Mouse (Mus musculus): Measurements from ENCODE around the gene 1700012B07Rik. TPM values are rescaled to one million over a fixed set of nuclear protein-coding genes. Genes with fewer than 3 reads are reported as not detected.

1700012B07Rik gene
- polyA plus RNA-seq, 1 experiment from 2014 or later = not detected

DNA sequence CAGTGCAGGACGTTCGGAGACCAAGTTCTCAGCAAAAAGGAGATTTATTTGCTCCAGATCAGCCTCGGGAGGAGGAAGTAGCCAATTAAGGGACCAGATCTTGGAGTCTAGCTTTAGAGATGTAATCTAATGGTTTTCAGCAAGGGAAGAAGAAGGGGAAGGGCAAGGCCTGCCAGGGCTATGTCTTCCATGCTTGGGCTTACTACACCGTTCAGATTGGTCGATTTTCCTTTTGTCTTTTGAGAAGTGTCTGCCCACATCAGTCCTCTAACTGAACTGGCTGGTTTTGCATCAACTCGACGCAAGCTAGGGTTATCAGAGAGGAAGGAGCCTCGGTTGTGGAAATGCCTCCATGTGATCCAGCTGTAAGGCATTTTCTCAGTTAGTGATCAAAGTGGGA is 37.7 kb upstream of the 1700012B07Rik start:
- Histone ChIP-seq H3K9ac (no peak overlapping the region), H3K4me2 (no peak overlapping the region), H3K27ac (no peak overlapping the region), H3K27me3 (no peaks in the 10 kb centered on the region), H3K36me3 (no peaks in the 10 kb centered on the region), H3K4me1 (no peaks in the 10 kb centered on the region), H3K4me3 (no peak overlapping the region), H3K9me3 (no peaks in the 10 kb centered on the region)
- no peak for ATAC-seq (ENCODE audit: insufficient number of reproducible peaks, low FRiP score, low TSS enrichment, low read depth)
- WGBS = 64% methylated on average over 8 of the region's 8 CpGs

GRCm38 (mm10) chr11:109863951-109864350 is 36.1 kb upstream of the 1700012B07Rik start:
- Histone ChIP-seq H3K27ac (no peak overlapping the region), H3K4me1 (peaks cover 8% of the 10 kb centered on the region), H3K36me3 (no peaks in the 10 kb centered on the region), H3K4me3 (no peak overlapping the region), H3K27me3 (no peaks in the 10 kb centered on the region), H3K9ac (no peak overlapping the region), H3K4me2 (no peak overlapping the region), H3K9me3 (no peaks in the 10 kb centered on the region)
- WGBS = 82% methylated on average over 7 of the region's 7 CpGs
- ATAC-seq (ENCODE audit: insufficient number of reproducible peaks, low FRiP score, low TSS enrichment, low read depth) = no peak

DNA sequence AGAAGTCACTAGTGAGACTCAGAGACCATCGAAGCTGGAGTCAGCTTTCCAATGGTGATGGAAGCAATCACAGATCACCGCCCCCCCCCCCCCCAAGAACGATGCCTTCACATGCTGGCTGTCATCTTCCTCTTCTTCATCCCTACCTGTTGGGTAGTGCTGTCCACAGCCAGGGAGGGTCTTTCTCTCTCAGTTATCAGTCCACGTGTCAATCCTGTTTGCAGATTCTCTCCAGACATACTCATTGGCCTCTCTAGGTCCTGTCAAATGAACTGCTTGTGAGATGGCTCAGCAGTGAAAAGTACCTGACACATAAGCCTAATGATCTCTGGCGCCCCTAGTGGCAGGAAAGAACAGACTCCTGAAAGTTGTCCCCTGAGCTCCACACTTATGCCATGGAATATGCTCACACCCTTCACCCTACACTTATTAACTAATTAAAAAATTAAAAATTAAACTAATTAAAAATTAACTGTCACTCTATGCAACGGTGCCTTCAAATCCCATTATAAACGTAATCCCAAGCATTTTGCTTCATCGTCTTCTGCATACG is 35.4 kb upstream of the 1700012B07Rik start:
- Histone ChIP-seq H3K27me3 (no peaks in the 10 kb centered on the region), H3K4me2 (no peak overlapping the region), H3K4me3 (no peak overlapping the region), H3K27ac (no peak overlapping the region), H3K4me1 (peaks cover 8% of the 10 kb centered on the region), H3K36me3 (no peaks in the 10 kb centered on the region), H3K9ac (no peak overlapping the region), H3K9me3 (no peaks in the 10 kb centered on the region)
- no peak for ATAC-seq (ENCODE audit: insufficient number of reproducible peaks, low FRiP score, low TSS enrichment, low read depth)
- WGBS = 66% methylated on average over 9 of the region's 9 CpGs

DNA sequence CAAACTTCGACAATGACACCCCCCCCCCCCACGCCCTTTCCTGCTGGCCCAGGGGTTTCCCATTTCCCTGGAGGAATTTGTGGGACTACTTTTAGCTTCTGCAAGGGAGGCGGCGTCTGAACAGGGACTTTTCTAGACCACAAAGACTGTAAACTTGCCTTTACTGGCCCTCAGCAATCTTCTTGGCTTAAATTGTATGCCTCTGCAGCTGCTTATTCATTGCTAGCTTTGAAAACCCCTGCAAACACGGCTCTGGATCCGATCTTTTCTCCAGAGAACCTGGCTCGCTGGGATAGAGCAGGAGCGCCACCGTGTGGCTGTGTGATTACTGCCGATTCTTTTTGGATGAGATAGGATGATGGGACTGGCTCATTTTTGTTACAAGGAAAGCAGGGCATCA is 32.7 kb upstream of the 1700012B07Rik start:
- no peaks in the 10 kb centered on the region for H3K27me3 ChIP-seq
- H3K4me1 ChIP-seq = peaks cover 8% of the 10 kb centered on the region
- ATAC-seq (ENCODE audit: insufficient number of reproducible peaks, low FRiP score, low TSS enrichment, low read depth) = peak; percentile 68; the same call in 1 of the 2 replicates
- peak overlapping the region; percentile 70 for H3K27ac ChIP-seq
- H3K36me3 ChIP-seq = no peaks in the 10 kb centered on the region
- H3K4me3 ChIP-seq = peak overlapping the region; percentile 21
- H3K9me3 ChIP-seq = no peaks in the 10 kb centered on the region
- no peak overlapping the region; the same call in 1 of the 2 replicates for H3K9ac ChIP-seq
- WGBS = 2% methylated on average over 10 of the region's 10 CpGs
- H3K4me2 ChIP-seq = peak overlapping the region; percentile 44

DNA sequence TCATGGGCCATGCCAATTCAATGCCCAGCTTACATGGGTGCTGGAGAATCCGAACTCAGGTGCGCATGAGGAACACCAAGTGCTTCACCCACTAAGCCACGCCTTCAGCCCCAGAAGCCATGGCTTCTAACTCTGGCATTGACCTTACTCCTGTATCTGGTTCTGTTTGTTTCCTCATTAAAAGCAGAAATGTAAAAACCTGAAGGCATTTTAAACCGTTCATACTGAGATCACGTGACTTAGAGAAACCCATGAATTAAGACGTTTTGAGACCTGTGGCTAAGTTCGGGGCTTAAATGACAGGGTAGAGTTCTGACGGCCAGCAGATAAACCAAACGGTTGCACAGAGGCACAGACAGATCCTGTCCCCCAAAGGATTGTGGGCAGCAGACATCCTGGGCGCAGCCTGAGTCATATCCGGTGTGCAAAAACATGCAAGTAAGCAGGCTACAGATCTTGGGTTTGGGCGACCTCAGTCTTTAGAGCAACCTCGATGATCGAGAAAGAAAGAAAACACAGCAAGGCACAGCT is 32.2 kb upstream of the 1700012B07Rik start:
- ATAC-seq (ENCODE audit: insufficient number of reproducible peaks, low FRiP score, low TSS enrichment, low read depth) = no peak
- peak overlapping the region; percentile 21 for H3K4me3 ChIP-seq

DNA sequence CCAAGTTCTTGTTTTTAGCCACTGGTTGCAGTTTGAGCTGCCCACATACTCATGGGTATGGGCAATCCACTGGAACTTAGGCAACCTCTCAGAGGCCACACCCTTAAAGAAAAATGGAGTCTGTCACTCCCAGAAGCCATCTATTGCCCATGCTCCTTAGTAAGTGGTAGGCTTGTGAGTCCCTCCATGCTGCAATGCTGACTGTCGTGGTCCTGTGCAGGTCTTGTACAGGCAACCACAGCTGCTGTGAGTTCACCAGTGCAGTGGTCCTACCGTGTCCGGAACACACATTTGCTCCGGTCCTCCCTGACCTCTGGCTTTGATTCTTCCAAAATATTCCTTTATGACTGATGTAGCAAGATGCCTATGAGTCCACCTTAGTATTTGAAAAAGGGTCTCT is 31.6 kb upstream of the 1700012B07Rik start:
- Histone ChIP-seq H3K4me2 (no peak overlapping the region), H3K9ac (no peak overlapping the region), H3K4me1 (peaks cover 8% of the 10 kb centered on the region), H3K9me3 (no peaks in the 10 kb centered on the region), H3K4me3 (no peak overlapping the region), H3K27ac (no peak overlapping the region), H3K27me3 (no peaks in the 10 kb centered on the region), H3K36me3 (no peaks in the 10 kb centered on the region)
- 90% methylated on average over 4 of the region's 4 CpGs for whole genome bisulfite sequencing
- ATAC-seq (ENCODE audit: insufficient number of reproducible peaks, low FRiP score, low TSS enrichment, low read depth) = no peak

More for the DNA sequence above, 32.2 kb upstream of the 1700012B07Rik start:
- no peaks in the 10 kb centered on the region for H3K9me3 ChIP-seq
- 35% methylated on average over 14 of the region's 14 CpGs for WGBS
- no peaks in the 10 kb centered on the region for H3K27me3 ChIP-seq
- no peaks in the 10 kb centered on the region for H3K36me3 ChIP-seq
- H3K4me2 ChIP-seq = peak overlapping the region; percentile 44
- no peak overlapping the region; the same call in 1 of the 2 replicates for H3K9ac ChIP-seq
- H3K27ac ChIP-seq = peak overlapping the region; percentile 70
- peaks cover 8% of the 10 kb centered on the region for H3K4me1 ChIP-seq

DNA sequence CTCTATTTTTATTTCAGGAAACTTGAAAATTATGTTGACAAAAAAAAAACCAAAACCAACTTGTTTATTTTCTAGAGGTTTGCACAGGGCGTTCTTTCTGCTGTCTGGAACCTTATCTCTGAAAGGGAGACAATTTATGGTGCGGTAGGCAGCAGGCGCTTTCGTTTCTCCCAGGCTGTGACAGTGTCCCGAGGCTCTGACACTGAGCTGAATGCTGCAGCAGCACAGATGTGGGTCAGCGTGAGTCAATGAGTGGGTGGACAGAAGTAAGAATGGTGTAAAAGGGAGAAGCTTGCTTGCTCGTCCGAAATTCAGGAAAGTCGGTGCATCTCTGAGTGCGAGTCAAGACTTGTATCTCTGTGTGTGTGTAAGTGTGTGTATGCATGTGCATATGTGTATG is 29.2 kb upstream of the 1700012B07Rik start:
- ATAC-seq (ENCODE audit: insufficient number of reproducible peaks, low FRiP score, low TSS enrichment, low read depth) = no peak
- Histone ChIP-seq H3K27ac (no peak overlapping the region), H3K9me3 (no peaks in the 10 kb centered on the region), H3K27me3 (no peaks in the 10 kb centered on the region), H3K4me2 (no peak overlapping the region), H3K9ac (no peak overlapping the region), H3K4me3 (no peak overlapping the region), H3K4me1 (peaks cover 17% of the 10 kb centered on the region), H3K36me3 (no peaks in the 10 kb centered on the region)
- WGBS = 77% methylated on average over 10 of the region's 10 CpGs

GRCm38 (mm10) chr11:109854056-109854455 is 26.2 kb upstream of the 1700012B07Rik start:
- no peaks in the 10 kb centered on the region for H3K9me3 ChIP-seq
- H3K4me1 ChIP-seq = peaks cover 9% of the 10 kb centered on the region
- no peaks in the 10 kb centered on the region for H3K36me3 ChIP-seq
- no peak overlapping the region for H3K9ac ChIP-seq
- no peak for ATAC-seq (ENCODE audit: insufficient number of reproducible peaks, low FRiP score, low TSS enrichment, low read depth)
- no peak overlapping the region for H3K4me3 ChIP-seq
- H3K27ac ChIP-seq = no peak overlapping the region
- H3K4me2 ChIP-seq = no peak overlapping the region
- 86% methylated on average over 8 of the region's 8 CpGs for WGBS
- no peaks in the 10 kb centered on the region for H3K27me3 ChIP-seq

- Histone ChIP-seq H3K4me1 (peaks cover 9% of the 10 kb centered on the region), H3K4me3 (0 out of 2 replicates have a peak overlapping the region, but pooled peaks have one; percentile 7), H3K27me3 (no peaks in the 10 kb centered on the region), H3K27ac (peak overlapping the region; percentile 33; the same call in 1 of the 2 replicates), H3K9me3 (no peaks in the 10 kb centered on the region), H3K9ac (no peak overlapping the region), H3K4me2 (0 out of 2 replicates have a peak overlapping the region, but pooled peaks have one; percentile 14), H3K36me3 (no peaks in the 10 kb centered on the region)
- 50% methylated on average over 17 of the region's 17 CpGs for WGBS
- ATAC-seq (ENCODE audit: insufficient number of reproducible peaks, low FRiP score, low TSS enrichment, low read depth) = no peak
Measured at GRCm38 (mm10) chr11:109853228-109853966, 25.6 kb upstream of the 1700012B07Rik start.

DNA sequence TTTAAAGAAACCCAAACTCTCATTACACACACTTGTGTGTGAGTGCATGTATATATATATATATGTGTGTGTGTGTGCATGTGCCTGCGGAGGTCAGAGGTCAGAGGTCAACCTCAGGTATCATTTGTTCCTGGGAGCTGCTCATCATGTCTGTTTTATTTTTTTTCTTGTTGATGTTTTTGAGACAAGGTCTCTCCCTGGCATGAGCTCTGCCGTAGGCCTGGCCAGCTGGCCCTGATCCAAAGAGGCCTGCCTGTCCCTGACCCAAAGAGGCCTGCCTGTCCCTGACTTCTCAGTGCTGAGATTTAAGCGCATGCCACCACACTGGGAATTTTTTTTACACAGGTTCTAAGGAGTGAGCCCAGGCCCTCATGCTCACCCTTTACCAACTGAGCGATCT is 24.1 kb upstream of the 1700012B07Rik start:
- Histone ChIP-seq H3K9me3 (no peaks in the 10 kb centered on the region), H3K4me2 (no peak overlapping the region), H3K4me3 (no peak overlapping the region), H3K27ac (no peak overlapping the region), H3K27me3 (no peaks in the 10 kb centered on the region), H3K36me3 (no peaks in the 10 kb centered on the region), H3K9ac (no peak overlapping the region), H3K4me1 (peaks cover 9% of the 10 kb centered on the region)
- 75% methylated on average over 4 of the region's 4 CpGs for WGBS
- ATAC-seq (ENCODE audit: insufficient number of reproducible peaks, low FRiP score, low TSS enrichment, low read depth) = no peak

DNA sequence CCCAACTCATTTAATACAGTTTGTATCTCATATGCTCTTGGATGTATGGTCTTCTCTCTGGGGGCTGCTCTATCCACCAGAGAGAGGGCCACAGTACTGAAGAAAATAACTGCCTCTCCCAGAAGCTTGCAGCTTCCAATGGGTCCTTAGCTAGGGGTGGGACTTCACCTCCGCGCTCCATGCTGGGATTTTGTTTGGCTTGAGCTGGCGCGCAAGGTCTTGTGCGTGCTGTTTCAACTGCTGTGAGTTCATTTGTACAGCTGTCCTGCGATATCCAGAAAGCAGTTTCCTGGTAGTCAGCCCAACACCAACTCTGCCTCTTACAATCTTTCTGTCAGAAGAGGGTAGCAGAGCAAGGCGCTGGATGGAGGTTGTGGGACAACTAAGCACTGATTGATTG is 18.5 kb upstream of the 1700012B07Rik start:
- Histone ChIP-seq H3K4me2 (no peak overlapping the region), H3K27ac (no peak overlapping the region), H3K9me3 (no peaks in the 10 kb centered on the region), H3K27me3 (no peaks in the 10 kb centered on the region), H3K9ac (no peak overlapping the region), H3K4me3 (no peak overlapping the region), H3K36me3 (no peaks in the 10 kb centered on the region), H3K4me1 (0 out of 2 replicates have a peak, but pooled peaks cover 2% of the 10 kb centered on the region)
- ATAC-seq (ENCODE audit: insufficient number of reproducible peaks, low FRiP score, low TSS enrichment, low read depth) = no peak
- 71% methylated on average over 7 of the region's 7 CpGs for WGBS

GRCm38 (mm10) chr11:109845601-109846000 is 17.8 kb upstream of the 1700012B07Rik start:
- H3K27me3 ChIP-seq = no peaks in the 10 kb centered on the region
- no peak overlapping the region for H3K4me3 ChIP-seq
- H3K27ac ChIP-seq = no peak overlapping the region
- no peaks in the 10 kb centered on the region for H3K9me3 ChIP-seq
- H3K9ac ChIP-seq = no peak overlapping the region
- WGBS = 36% methylated on average over 4 of the region's 4 CpGs
- H3K4me1 ChIP-seq = 0 out of 2 replicates have a peak, but pooled peaks cover 2% of the 10 kb centered on the region
- ATAC-seq (ENCODE audit: insufficient number of reproducible peaks, low FRiP score, low TSS enrichment, low read depth) = no peak
- no peaks in the 10 kb centered on the region for H3K36me3 ChIP-seq
- H3K4me2 ChIP-seq = no peak overlapping the region
